Mouse (Mus musculus) lung, postnatal 25 days (tissue): ENCODE measurements around the gene Alg1.

Experiments
- DNase-seq: peaks from one replicate; pipeline ENCODE4 v3.0.0; 2022; ENCODE audit warnings: low spot score

The Alg1 gene

GRCm38 (mm10) chr16:5242355-5242754, 8.9 kb downstream of the Alg1 start:
- no peak for DNase-seq

- no peak for DNase-seq
These were observed 9.5 kb downstream of the Alg1 start for GRCm38 (mm10) chr16:5242882-5243281.

- DNase-seq: peak; percentile 72
These were observed 11.0 kb downstream of the Alg1 start for GRCm38 (mm10) chr16:5244411-5244810.

- no peak for DNase-seq
These were observed 17.5 kb downstream of the Alg1 start for GRCm38 (mm10) chr16:5250891-5251290.

- no peak for DNase-seq
These were observed 18.8 kb downstream of the Alg1 start for GRCm38 (mm10) chr16:5252260-5252659.

GRCm38 (mm10) chr16:5254346-5255025, 21.1 kb downstream of the Alg1 start:
- DNase-seq: peak; percentile 85

- peak; percentile 7 for DNase-seq
These were observed 21.8 kb downstream of the Alg1 start for GRCm38 (mm10) chr16:5255081-5255740.

- peak; percentile 99 for DNase-seq
These were observed 22.5 kb downstream of the Alg1 start, which contains the start of gene Eef2kmt for GRCm38 (mm10) chr16:5255779-5256496. Gene Eef2kmt (minus strand): TSS chr16:5255983.

GRCm38 (mm10) chr16:5263156-5263555, 29.7 kb downstream of the Alg1 start:
- DNase-seq: no peak

GRCm38 (mm10) chr16:5263926-5264325, 30.5 kb downstream of the Alg1 start:
- no peak for DNase-seq

GRCm38 (mm10) chr16:5271411-5272035, 38.1 kb downstream of the Alg1 start:
- no peak for DNase-seq

- DNase-seq: no peak
These were observed 39.0 kb downstream of the Alg1 start for GRCm38 (mm10) chr16:5272371-5272770.

GRCm38 (mm10) chr16:5279571-5280222, 46.3 kb downstream of the Alg1 start:
- DNase-seq: no peak

GRCm38 (mm10) chr16:5282686-5283085, 49.3 kb downstream of the Alg1 start:
- DNase-seq: no peak

- no peak for DNase-seq
These were observed 52.0 kb downstream of the Alg1 start for GRCm38 (mm10) chr16:5285376-5285775.
